Mouse (Mus musculus) CD4-positive naive resting alpha-beta T cell, adult 57 days (primary cell): ENCODE results near the gene Mlf2. TPM values are rescaled to one million over a fixed set of nuclear protein-coding genes. Genes with fewer than 3 reads are reported as not detected.

Source experiments
- total RNA-seq: library from RNA; stranded (reverse); gene quantifications from one replicate; pipeline ENCODE4 v1.2.4, GENCODE M21; 2023

Gene Mlf2
- total RNA-seq, result 86.9 TPM

DNA sequence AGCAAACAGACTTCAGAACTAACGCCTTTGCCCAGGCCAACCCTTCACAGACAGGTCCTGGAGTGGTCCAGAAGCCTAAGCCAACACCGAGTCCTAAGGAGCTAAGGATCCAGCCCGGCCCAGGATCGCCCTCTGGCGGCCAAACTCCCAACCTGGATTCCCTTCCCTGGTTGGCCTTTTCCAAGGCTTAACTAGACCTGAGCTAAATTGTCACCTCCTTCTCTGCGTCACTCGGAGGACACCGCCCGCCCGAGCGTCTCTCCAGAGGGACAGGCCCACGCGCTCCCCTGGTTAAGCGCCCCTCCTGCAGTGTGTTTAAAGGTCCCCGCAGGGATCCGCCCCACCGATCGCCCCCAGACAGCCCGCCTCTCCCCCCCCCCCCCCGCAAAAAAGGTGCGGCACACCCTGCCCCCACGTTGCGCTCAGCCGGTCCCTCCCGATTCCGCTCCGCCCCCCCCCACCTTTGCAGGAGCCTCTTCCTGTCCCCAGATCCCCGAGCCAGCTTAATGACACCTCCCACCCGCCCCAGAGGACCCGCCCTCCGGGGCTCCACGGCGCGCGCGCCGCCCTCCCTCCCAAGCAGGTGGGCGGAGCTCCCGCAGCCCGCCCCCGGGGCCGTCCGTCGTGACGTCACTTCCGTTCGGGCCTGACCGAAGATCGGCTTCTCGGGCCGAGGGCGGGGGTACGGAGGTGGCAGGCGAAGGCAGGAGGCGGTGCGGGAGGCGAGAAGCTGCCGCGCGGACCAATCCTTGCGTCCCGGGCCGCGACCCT, at the start of gene Mlf2:
TSS of gene Mlf2 (plus strand) at position 633 of the 771 bp plus-strand sequence.

DNA sequence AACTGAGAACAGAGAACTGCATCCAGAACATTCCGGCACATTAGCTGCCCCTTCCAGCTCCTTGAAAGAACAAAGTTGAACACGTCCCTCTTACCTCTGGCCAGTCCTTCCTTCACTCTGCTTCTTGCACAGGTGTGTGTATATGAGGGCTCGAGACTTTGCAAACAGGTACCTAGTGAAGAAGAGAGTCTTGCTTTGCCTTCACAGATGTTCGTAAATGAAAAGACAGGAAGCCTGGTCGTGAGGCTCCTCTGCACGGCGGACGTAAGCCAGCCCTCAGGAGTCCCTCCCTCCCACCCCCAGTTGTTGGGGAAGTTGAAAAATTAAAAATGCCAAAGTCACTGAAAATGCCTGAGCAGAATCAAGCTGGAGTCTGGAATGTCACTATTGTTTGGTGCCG, 43.2 kb upstream of the Mlf2 start, which contains the start of gene Cd4:
TSS of gene Cd4 (minus strand) at position 236 of the 400 bp plus-strand sequence.

DNA sequence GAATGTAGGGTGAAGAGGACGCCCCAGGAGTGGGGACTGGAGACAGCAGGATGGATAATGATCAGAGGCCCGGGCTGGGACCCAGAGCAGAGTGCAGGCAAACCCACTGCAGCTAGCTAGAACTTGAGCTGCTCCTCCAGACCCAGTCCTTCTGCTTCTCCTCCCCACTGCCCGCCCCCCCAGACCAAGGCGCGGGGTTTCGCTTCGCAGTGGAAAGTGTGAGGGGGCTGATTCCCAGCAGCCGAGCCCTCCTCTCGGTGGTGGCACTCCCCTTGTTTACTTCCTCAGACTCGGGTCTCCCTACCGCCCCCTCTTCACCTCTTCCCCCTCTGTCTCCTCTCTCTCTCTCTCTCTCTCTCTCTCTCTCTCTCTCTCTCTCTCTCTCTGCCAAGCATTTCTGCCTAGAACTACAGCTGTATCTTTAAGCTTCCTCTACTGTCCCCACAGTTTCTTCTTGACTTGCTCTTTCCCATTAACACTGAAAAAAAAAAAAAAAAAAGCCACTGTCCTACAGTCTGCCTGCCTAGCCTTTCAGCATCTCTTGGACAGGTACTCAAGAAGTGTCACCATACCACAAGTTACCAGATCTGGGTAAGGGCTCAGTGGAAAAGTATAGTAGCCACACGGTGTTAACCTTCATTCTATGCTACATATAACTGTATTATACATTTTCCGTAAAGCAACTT, 19.5 kb upstream of the Mlf2 start, which contains the start of gene Lag3:
TSS of gene Lag3 (minus strand) at position 173 of the 686 bp plus-strand sequence.

DNA sequence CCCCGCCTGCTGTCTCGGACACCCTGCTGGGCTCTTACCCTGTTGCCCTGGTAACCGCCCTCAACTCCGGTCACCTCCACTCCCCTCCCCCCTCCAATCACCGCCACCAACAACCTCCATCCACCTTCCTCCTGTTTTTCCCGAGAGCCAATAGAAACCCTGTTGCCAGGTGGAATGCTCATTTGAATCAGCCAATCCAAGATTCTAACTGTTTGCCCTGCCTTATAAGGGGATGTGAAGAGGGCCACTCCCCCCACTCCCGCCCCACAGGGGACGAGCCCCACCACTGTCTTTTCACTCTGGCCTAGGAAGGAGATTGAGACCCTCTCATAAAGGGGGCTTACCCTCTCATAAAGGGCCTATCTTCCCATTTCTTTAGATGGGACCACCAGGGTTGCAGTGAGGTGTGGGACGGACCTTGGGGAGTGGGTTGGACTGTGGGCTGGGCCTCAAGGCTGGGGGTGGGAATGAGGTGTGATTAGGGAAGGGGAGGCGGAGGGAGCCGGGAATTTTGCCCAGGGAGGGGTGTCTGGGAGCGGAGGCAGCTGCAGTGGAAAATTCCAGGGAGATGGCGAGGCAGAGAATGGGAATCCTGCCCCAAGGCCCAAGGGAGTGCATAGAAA, 11.4 kb upstream of the Mlf2 start, which contains the start of gene Ptms:
TSS of gene Ptms (minus strand) at position 409 of the 623 bp plus-strand sequence.

DNA sequence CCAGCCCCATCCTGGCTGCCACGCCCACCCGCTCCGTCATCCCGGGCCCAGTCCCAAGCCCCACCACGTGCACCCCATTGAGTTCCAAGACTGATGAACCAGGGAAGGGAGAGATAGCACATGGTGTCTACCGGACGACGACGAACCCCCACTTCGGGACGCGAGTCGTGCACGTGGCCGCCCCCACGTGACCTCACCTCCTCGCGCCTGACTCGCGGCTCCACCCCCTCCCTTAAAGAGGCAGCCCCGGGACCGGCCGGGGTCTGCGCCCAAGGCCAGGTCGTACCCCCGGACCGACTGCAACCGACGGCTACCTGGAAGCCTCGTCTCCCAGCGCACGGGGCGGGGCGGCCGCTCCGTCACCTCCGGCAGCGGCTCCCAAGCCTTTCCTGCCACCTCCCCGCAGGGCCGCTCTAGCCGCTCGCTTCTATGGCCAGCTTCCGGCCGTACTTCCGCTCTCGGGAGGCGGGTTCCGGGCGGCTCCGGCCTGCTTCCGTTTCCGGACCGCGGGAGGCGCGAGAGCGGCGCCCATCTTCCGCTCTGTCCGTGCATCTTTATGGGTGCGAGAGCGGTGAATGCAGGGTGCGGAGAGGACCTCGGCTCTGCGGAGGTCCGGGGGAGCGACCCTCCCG, 34.0 kb downstream of the Mlf2 start, which contains the start of gene Cops7a:
TSS of gene Cops7a (minus strand) at position 451 of the 632 bp plus-strand sequence.

Other genes starting within 250 kb of the Mlf2 start
- gene Emg1, start 219.2 kb upstream of the Mlf2 start, total RNA-seq, result 168 TPM
- gene Phb2, start 219.1 kb upstream of the Mlf2 start, total RNA-seq, result 186 TPM
- 178 TPM for gene Ptpn6, start 192.7 kb upstream of the Mlf2 start, total RNA-seq
- 265 TPM for gene Grcc10, start 190.0 kb upstream of the Mlf2 start, total RNA-seq
- 1.5 TPM for gene Gm45234, start 175.4 kb upstream of the Mlf2 start, total RNA-seq
- gene Atn1, start 174.9 kb upstream of the Mlf2 start, total RNA-seq, result 188 TPM
- gene Eno2, start 161.7 kb upstream of the Mlf2 start, total RNA-seq, result 2.7 TPM
- 10.8 TPM for gene Lrrc23, start 151.7 kb upstream of the Mlf2 start, total RNA-seq
- gene Spsb2, start 122.7 kb upstream of the Mlf2 start, total RNA-seq, result 3.6 TPM
- gene Tpi1, start 117.1 kb upstream of the Mlf2 start, total RNA-seq, result 31.2 TPM
- 58.0 TPM for gene Usp5, start 101.9 kb upstream of the Mlf2 start, total RNA-seq
- gene Cdca3, start 101.8 kb upstream of the Mlf2 start, total RNA-seq, result 1.8 TPM
- gene Gnb3, start 91.1 kb upstream of the Mlf2 start, total RNA-seq, result not detected
- 1.0 TPM for gene P3h3, start 73.6 kb upstream of the Mlf2 start, total RNA-seq
- 2.3 TPM for gene Gpr162, start 67.4 kb upstream of the Mlf2 start, total RNA-seq
- gene Cd4, start 43.2 kb upstream of the Mlf2 start, total RNA-seq, result 458 TPM
- gene Lag3, start 19.7 kb upstream of the Mlf2 start, total RNA-seq, result 1.6 TPM
- gene Ptms, start 11.3 kb upstream of the Mlf2 start, total RNA-seq, result 75.5 TPM
- 35.8 TPM for gene Cops7a, start 34.2 kb downstream of the Mlf2 start, total RNA-seq
- 0.89 TPM for gene Pianp, start 65.3 kb downstream of the Mlf2 start, total RNA-seq
- gene Zfp384, start 77.8 kb downstream of the Mlf2 start, total RNA-seq, result 88.6 TPM
- gene Ing4, start 108.4 kb downstream of the Mlf2 start, total RNA-seq, result 73.3 TPM
- 12.8 TPM for gene Acrbp, start 118.3 kb downstream of the Mlf2 start, total RNA-seq
- gene Lpar5, start 136.5 kb downstream of the Mlf2 start, total RNA-seq, result 16.1 TPM
- 314 TPM for gene Chd4, start 164.6 kb downstream of the Mlf2 start, total RNA-seq
- gene Nop2, start 200.5 kb downstream of the Mlf2 start, total RNA-seq, result 41.2 TPM
- gene Iffo1, start 213.9 kb downstream of the Mlf2 start, total RNA-seq, result 37.3 TPM
- gene Gapdh, start 235.1 kb downstream of the Mlf2 start, total RNA-seq, result 424 TPM